Comparison of ENCODE assay signal across 8 mouse cellular contexts in genomic region chr11:24049226-24050031, GRCm38 (mm10). TPM values are rescaled to one million over a fixed set of nuclear protein-coding genes. Genes with fewer than 3 reads are reported as not detected.
A peak's percentile ranks its signal among the peaks of the same experiment; 100 is the strongest.
DNase-seq lines count a peak whose midpoint lies in the region; ATAC-seq and TF ChIP-seq lines count a peak whose summit lies in the region.

No protein-coding gene starts in this region.

- H3K9ac ChIP-seq in forebrain, embryonic 12.5 days, result peak overlapping the region; percentile 57
- peak overlapping the region; percentile 47; the same call in 1 of the 2 replicates for H3K9ac ChIP-seq in heart, postnatal 0 days (replicated peaks; ENCODE audit: low read depth, low read length)
- H3K9ac ChIP-seq in liver, postnatal 0 days (replicated peaks), result 0 out of 2 replicates have a peak overlapping the region, but pooled peaks have one; percentile 3
- peak overlapping the region; percentile 61 for H3K9ac ChIP-seq in neural tube, embryonic 14.5 days (replicated peaks; ENCODE audit: low read depth, low read length)

- 3% methylated on average over 28 of the region's 28 CpGs for WGBS in forebrain, embryonic 12.5 days
- WGBS in heart, postnatal 0 days, result 4% methylated on average over 28 of the region's 28 CpGs
- WGBS in large intestine, adult 2 months, result 5% methylated on average over 28 of the region's 28 CpGs
- WGBS in liver, postnatal 0 days (ENCODE audit: insufficient replicate concordance), result 5% methylated on average over 28 of the region's 28 CpGs
- WGBS in neural tube, embryonic 14.5 days, result 4% methylated on average over 28 of the region's 28 CpGs

- no peaks in the 10 kb centered on the region for H3K9me3 ChIP-seq in E14TG2a.4 (ENCODE audit: low read length)
- H3K9me3 ChIP-seq in forebrain, embryonic 12.5 days, result no peaks in the 10 kb centered on the region
- H3K9me3 ChIP-seq in heart, postnatal 0 days (replicated peaks; ENCODE audit: control insufficient read depth, low read length), result no peaks in the 10 kb centered on the region
- no peaks in the 10 kb centered on the region for H3K9me3 ChIP-seq in liver, postnatal 0 days (ENCODE audit: low read length)
- no peaks in the 10 kb centered on the region for H3K9me3 ChIP-seq in neural tube, embryonic 14.5 days (ENCODE audit: control insufficient read depth, low read length)

- TF ChIP-seq CTCF in E14TG2a.4 (conservative IDR thresholded peaks at IDR 0.05; ENCODE audit: low read length), result peak; percentile 86
- TF ChIP-seq CTCF in heart, postnatal 0 days (IDR thresholded peaks at IDR 0.05; ENCODE audit: low read depth), result peak; percentile 99
- TF ChIP-seq CTCF in liver, postnatal 0 days (IDR thresholded peaks at IDR 0.05; ENCODE audit: low read depth), result peak; percentile 100

- peak overlapping the region; percentile 61 for H3K4me2 ChIP-seq in forebrain, embryonic 12.5 days
- peak overlapping the region; percentile 80 for H3K4me2 ChIP-seq in heart, postnatal 0 days (ENCODE audit: low read depth, low read length)
- peak overlapping the region; percentile 78 for H3K4me2 ChIP-seq in liver, postnatal 0 days (ENCODE audit: low read depth, low read length)
- peak overlapping the region; percentile 45 for H3K4me2 ChIP-seq in neural tube, embryonic 14.5 days (ENCODE audit: low read depth, low read length)

- H3K36me3 ChIP-seq in E14TG2a.4 (ENCODE audit: insufficient read depth, low read length), result no peaks in the 10 kb centered on the region
- no peaks in the 10 kb centered on the region for H3K36me3 ChIP-seq in forebrain, embryonic 12.5 days (replicated peaks)
- H3K36me3 ChIP-seq in heart, postnatal 0 days (replicated peaks; ENCODE audit: control insufficient read depth, insufficient read depth, low read length), result no peaks in the 10 kb centered on the region
- H3K36me3 ChIP-seq in liver, postnatal 0 days (replicated peaks; ENCODE audit: insufficient read depth, low read length), result no peaks in the 10 kb centered on the region
- no peaks in the 10 kb centered on the region for H3K36me3 ChIP-seq in neural tube, embryonic 14.5 days (ENCODE audit: control insufficient read depth, insufficient read depth, low read length)

- peak; percentile 52 for DNase-seq in c-Kit-positive CD71-positive TER-119-negative erythroid progenitor cells, embryonic 14.5 days (ENCODE audit: low read depth)
- peak; percentile 54 for DNase-seq in heart, postnatal 0 days (ENCODE audit: low spot score)
- DNase-seq in large intestine, adult 2 months (ENCODE audit: low read depth, low spot score), result peak; percentile 11
- DNase-seq in liver, postnatal 0 days, result peak; percentile 86
- DNase-seq in testis, postnatal 14 days (ENCODE audit: low spot score), result peak; percentile 77

- peak overlapping the region; percentile 74 for H3K4me3 ChIP-seq in E14TG2a.4 (replicated peaks; ENCODE audit: low read length)
- H3K4me3 ChIP-seq in forebrain, embryonic 12.5 days (replicated peaks), result peak overlapping the region; percentile 46
- peak overlapping the region; percentile 59 for H3K4me3 ChIP-seq in heart, postnatal 0 days (ENCODE audit: low read depth, low read length)
- H3K4me3 ChIP-seq in liver, postnatal 0 days (ENCODE audit: low read depth, low read length), result peak overlapping the region; percentile 43
- H3K4me3 ChIP-seq in neural tube, embryonic 14.5 days (ENCODE audit: low read depth, low read length), result peak overlapping the region; percentile 31

- H3K27ac ChIP-seq in forebrain, embryonic 12.5 days, result 0 out of 2 replicates have a peak overlapping the region, but pooled peaks have one; percentile 57
- H3K27ac ChIP-seq in heart, postnatal 0 days (ENCODE audit: low read depth), result no peak overlapping the region
- H3K27ac ChIP-seq in liver, postnatal 0 days (ENCODE audit: low read depth), result no peak overlapping the region
- H3K27ac ChIP-seq in neural tube, embryonic 14.5 days (ENCODE audit: low read depth, low read length), result 0 out of 2 replicates have a peak overlapping the region, but pooled peaks have one; percentile 10

- ATAC-seq in forebrain, embryonic 12.5 days (ENCODE audit: low FRiP score), result peak; percentile 94
- ATAC-seq in heart, postnatal 0 days (ENCODE audit: insufficient read depth, low read depth), result peak; percentile 44; the same call in 1 of the 2 replicates
- ATAC-seq in liver, postnatal 0 days, result peak; percentile 50; the same call in 1 of the 2 replicates
- peak; percentile 95 for ATAC-seq in neural tube, embryonic 14.5 days (ENCODE audit: low read depth)

- H3K4me1 ChIP-seq in E14TG2a.4 (replicated peaks; ENCODE audit: low read depth, low read length), result peaks cover 39% of the 10 kb centered on the region
- peaks cover 4% of the 10 kb centered on the region for H3K4me1 ChIP-seq in forebrain, embryonic 12.5 days
- H3K4me1 ChIP-seq in heart, postnatal 0 days (ENCODE audit: control insufficient read depth, insufficient read depth), result no peaks in the 10 kb centered on the region
- H3K4me1 ChIP-seq in liver, postnatal 0 days (ENCODE audit: insufficient read depth), result no peaks in the 10 kb centered on the region
- peaks cover 4% of the 10 kb centered on the region; the same call in 1 of the 2 replicates for H3K4me1 ChIP-seq in neural tube, embryonic 14.5 days (ENCODE audit: control insufficient read depth, insufficient read depth, low read length)

- peaks cover 62% of the 10 kb centered on the region for H3K27me3 ChIP-seq in E14TG2a.4 (ENCODE audit: insufficient read depth, low read length)
- peaks cover 2% of the 10 kb centered on the region; the same call in 1 of the 2 replicates for H3K27me3 ChIP-seq in forebrain, embryonic 12.5 days
- no peaks in the 10 kb centered on the region for H3K27me3 ChIP-seq in heart, postnatal 0 days (ENCODE audit: control insufficient read depth, insufficient read depth, low read length)
- H3K27me3 ChIP-seq in liver, postnatal 0 days (ENCODE audit: insufficient read depth, low read length), result no peaks in the 10 kb centered on the region
- H3K27me3 ChIP-seq in neural tube, embryonic 14.5 days (ENCODE audit: control insufficient read depth, insufficient read depth, low read length), result no peaks in the 10 kb centered on the region

- TF ChIP-seq EP300 in heart, postnatal 0 days (IDR thresholded peaks at IDR 0.05; ENCODE audit: low read depth), result no peak
- no peak for TF ChIP-seq EP300 in liver, postnatal 0 days (IDR thresholded peaks at IDR 0.05; ENCODE audit: low read depth)

RNA-seq across cellular contexts. Expression of gene A830031A19Rik, which starts 25.4 kb away (rescaled TPM):
- not detected in 2 replicates for polyA plus RNA-seq in forebrain, embryonic 12.5 days (2016; fragmentation: Nextera tagmentation; extraction: Ambion mirVana)
- total RNA-seq in heart, postnatal 0 days (2014; rRNA removed; ENCODE audit: low replicate concordance), result not detected in 2 replicates
- not detected in 2 replicates for polyA plus RNA-seq in heart, postnatal 0 days (2015; fragmentation: Nextera tagmentation; extraction: Ambion mirVana)
- polyA plus RNA-seq in large intestine, adult 2 months (2012; rRNA removed), result not detected in 2 replicates
- polyA plus RNA-seq in liver, postnatal 0 days (2015; fragmentation: Nextera tagmentation; extraction: Ambion mirVana), result not detected in 2 replicates
- not detected in 2 replicates for polyA plus RNA-seq in neural tube, embryonic 14.5 days (2014; fragmentation: Nextera tagmentation; extraction: Ambion mirVana)

RNA-seq across cellular contexts. Expression of gene Bcl11a, which starts 28.4 kb away (rescaled TPM):
- polyA plus RNA-seq in forebrain, embryonic 12.5 days (2016; fragmentation: Nextera tagmentation; extraction: Ambion mirVana), result 129 and 130 TPM in 2 replicates
- total RNA-seq in heart, postnatal 0 days (2014; rRNA removed; ENCODE audit: low replicate concordance), result 4.1 and 7.1 TPM in 2 replicates
- polyA plus RNA-seq in heart, postnatal 0 days (2015; fragmentation: Nextera tagmentation; extraction: Ambion mirVana), result 7.4 and 8.2 TPM in 2 replicates
- 2.8 and 3.8 TPM in 2 replicates for polyA plus RNA-seq in large intestine, adult 2 months (2012; rRNA removed)
- 6.6 and 10.3 TPM in 2 replicates for polyA plus RNA-seq in liver, postnatal 0 days (2015; fragmentation: Nextera tagmentation; extraction: Ambion mirVana)
- 143 and 145 TPM in 2 replicates for polyA plus RNA-seq in neural tube, embryonic 14.5 days (2014; fragmentation: Nextera tagmentation; extraction: Ambion mirVana)

Comparison
In these comparisons a context has a peak if more than half of its experiments do, and no peak if none do; other contexts are left out.
1. DNase-seq: peak in every context shown above with its lines; median percentile 86 in liver, postnatal 0 days; 77 in testis, postnatal 14 days; 54 in heart, postnatal 0 days; 52 in c-Kit-positive CD71-positive TER-119-negative erythroid progenitor cells, embryonic 14.5 days; 11 in large intestine, adult 2 months.
2. ATAC-seq: peak in every context shown above with its lines; median percentile 95 in neural tube, embryonic 14.5 days; 94 in forebrain, embryonic 12.5 days; 50 in liver, postnatal 0 days; 44 in heart, postnatal 0 days.
3. H3K27ac ChIP-seq: peak in forebrain, embryonic 12.5 days (single experiment) and neural tube, embryonic 14.5 days (single experiment); none in heart, postnatal 0 days (single experiment) and liver, postnatal 0 days (single experiment).
4. H3K9ac ChIP-seq: peak in every context shown above with its lines; median percentile 61 in neural tube, embryonic 14.5 days; 57 in forebrain, embryonic 12.5 days; 47 in heart, postnatal 0 days; 3 in liver, postnatal 0 days.
5. RNA of gene Bcl11a, which starts 28.4 kb away (polyA plus RNA-seq): 143 to 145 TPM in neural tube, embryonic 14.5 days and 129 to 130 TPM in forebrain, embryonic 12.5 days; 6.6 to 10.3 TPM in liver, postnatal 0 days, 7.4 to 8.2 TPM in heart, postnatal 0 days and 2.8 to 3.8 TPM in large intestine, adult 2 months; every median in the first group is over 10 times any median in the second.
6. Peak in every context shown above with its lines, with median percentiles within 50 percentile points of each other: H3K4me3 ChIP-seq, CTCF ChIP-seq and H3K4me2 ChIP-seq.